Mouse (Mus musculus) C2C12 (cell line): Measurements from ENCODE around the gene Rdm1.

Experiments
- CTCF ChIP-seq: IDR thresholded peaks from one replicate; pipeline ENCODE4 v1.5.1; 2011; ENCODE audit not compliant: control insufficient read depth, insufficient read depth, insufficient read length
- MYOD1 ChIP-seq: IDR thresholded peaks from one replicate; pipeline ENCODE4 v1.6.1; 2011; ENCODE audit warnings: low read depth; ENCODE audit not compliant: control insufficient read depth, insufficient read length
- USF1 ChIP-seq: IDR thresholded peaks from one replicate; pipeline ENCODE4 v1.6.1; 2011; ENCODE audit warnings: low read depth, mild to moderate bottlenecking, control low read depth, moderate library complexity

DNA sequence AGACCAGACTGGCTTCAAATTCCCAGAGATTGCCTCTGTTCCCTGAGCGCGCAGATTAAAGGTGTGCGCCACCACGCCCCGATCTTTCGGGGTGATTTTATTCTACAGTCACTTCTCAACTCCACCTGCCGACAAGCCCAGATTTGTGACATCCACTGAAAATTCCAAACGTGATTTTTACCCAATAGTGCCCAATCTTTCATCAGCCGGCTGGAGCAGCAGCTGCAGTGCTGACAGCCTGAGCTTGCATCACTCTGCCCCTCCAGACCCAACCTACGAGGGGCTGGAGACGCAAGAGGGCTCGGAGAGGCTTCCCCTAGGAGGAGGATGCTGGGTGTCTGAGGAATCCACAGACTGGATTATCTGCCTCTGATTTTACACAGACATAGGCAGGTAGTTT lies 50.7 kb downstream of the Rdm1 start:
- TF ChIP-seq CTCF: no peak
- TF ChIP-seq USF1: no peak
- TF ChIP-seq MYOD1: no peak
